Mouse (Mus musculus) left cerebral cortex, postnatal 36 days (tissue): ENCODE results near the gene Lpp. TPM values are rescaled to one million over a fixed set of nuclear protein-coding genes. Genes with fewer than 3 reads are reported as not detected.

ENCODE experiments used
- DNase-seq, 2 experiments: peaks; one replicate each; pipeline ENCODE4 v3.0.0; 2021 to 2022; ENCODE audit warnings: low spot score in 2 of 2, mixed read lengths in 1 of 2
- intact Hi-C: fragments of 180-260 bp; cut with DNase I; formaldehyde crosslinking; loops from one replicate; pipeline ENCODE4 v1.15.1; 2025
- total RNA-seq, 2 experiments: library from RNA; stranded (reverse); gene quantifications; 2 replicates each; pipeline ENCODE4 v1.2.3; 2021

Gene Lpp
- total RNA-seq, 2 experiments from 2014 or later: 4.4 to 7.8 TPM

DNA sequence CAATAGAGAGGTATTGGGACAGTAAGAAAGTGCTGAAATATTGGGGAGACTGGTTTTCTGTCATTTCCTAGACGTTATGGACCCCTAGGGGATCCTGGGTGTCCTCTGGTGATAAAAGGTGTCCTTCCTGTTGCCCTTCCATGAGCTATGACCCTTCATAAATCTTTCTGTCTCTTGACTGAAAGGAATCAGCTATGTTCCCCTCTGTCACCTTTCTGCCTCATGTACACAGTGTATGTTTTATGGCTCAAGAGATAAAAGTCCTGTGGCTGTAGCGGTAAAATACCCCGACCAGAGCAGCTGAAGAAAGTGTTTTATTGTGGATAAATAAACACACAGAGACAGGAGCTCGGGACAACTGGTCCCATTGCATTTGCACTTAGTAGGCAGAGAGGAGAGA is 5.2 kb downstream of the Lpp start:
- no peak for DNase-seq
- intact Hi-C loops: no loop called here

DNA sequence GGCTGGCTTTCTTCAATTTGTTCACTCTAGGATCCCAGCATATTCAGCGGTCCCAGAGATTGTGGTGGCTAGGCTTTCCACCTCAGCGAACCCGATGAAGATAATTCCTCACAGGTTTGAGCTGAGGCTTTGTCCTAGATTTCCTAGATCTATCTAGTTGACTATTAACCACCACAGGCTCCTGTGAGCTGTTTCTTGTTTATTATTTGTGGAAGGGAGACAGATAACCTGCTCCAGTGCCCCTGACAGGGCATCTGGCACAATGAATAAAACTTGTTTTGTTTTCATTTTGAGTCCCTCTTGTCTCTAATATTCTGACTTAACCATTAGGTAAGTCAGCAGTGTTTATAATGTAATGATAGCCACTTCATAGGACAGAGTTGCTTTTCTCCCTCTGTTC is 5.6 kb downstream of the Lpp start:
- DNase-seq: no peak
- intact Hi-C loops: no loop called here

DNA sequence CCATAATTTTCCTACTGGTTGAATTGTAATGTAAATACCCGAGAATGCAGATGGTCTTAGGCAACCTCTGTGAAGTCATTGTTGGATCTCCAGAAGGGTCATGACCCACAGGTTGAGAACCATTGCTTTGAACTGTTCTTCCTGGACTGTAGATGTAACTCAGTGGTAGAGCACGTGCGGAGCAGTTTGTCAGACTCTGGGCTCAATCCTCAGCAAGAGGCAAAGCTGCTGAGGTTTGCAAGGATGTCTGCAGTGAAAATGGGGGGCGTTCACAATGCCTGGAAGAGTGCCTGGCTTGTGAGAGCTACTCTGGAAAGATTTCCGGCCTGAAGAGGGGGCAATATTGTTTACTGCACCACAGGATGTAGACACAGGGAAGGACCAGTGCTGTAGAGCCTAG is 6.2 kb downstream of the Lpp start:
- intact Hi-C loops: no loop called here
- no peak for DNase-seq

DNA sequence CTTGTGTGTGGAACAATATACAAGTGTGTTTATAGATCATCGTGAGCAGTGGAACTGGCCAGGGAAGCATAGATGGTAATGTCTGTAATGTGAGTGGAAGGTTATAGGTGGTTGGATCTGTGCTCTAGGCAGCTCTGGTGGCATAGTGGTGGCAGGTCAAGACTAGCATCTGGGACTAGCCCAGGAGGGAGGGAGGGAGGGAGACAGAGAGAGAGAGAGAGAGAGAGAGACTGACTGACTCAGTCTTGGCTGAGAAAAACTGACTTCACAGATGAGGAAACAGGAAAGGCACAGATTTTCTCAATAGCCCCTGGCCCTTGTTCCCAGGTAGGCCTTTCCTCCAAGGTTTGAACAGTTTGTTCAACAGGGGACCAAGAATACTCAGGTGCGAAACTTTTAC is 7.5 kb downstream of the Lpp start:
- no peak for DNase-seq
- intact Hi-C loops: no loop called here

DNA sequence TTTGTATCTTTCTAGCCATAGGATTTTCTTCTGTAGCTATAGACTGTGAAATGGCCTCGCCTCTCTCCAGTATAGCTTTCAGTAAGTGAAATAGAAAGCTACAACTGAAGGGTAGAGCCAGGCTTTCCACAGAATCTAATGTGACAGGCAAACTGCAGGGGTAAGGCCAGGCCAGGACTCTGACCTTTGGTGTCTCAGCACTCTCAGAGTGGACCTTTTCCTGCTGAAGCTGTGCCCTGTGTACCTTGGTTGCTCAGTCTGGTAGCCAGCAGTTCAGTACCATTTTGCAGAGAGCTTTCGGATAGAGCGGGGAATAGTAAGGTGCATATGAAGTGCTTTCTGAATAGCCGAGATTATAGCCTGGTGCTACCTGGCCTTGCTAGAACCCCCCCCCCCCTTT is 9.5 kb downstream of the Lpp start:
- no peak for DNase-seq
- intact Hi-C loops: no loop called here

DNA sequence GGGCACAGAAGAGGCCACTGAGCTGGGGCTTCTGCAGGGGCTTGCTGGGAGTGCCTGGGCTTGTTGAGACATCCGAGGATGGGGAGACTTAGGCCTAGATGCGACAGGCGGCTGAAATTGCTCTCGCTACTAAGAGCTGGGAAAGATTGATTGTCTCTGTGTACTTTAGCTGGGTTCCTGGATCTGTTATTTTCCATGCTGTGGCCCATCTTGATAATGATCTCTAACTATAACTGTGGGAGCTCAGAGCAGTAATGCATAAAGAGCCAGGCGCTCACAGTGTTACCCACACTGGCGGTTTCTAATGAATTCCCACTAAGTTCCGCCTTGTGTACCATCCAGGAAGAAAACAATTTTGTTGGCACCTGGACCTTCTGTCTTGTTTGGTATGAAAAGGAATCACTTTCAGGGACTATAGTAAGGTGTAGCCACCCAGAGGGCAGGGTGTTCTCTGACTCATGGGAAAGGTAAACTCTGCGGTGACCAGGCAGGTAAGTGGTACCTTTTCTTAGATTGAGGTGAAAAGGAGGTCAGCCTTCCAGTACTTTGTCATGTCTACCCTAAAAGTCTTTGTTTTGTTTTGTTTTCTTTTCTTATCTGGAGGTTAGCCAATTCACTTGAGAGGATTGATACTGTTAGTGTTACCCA is 10.6 kb downstream of the Lpp start:
- intact Hi-C loops: no loop called here
- DNase-seq: no peak

DNA sequence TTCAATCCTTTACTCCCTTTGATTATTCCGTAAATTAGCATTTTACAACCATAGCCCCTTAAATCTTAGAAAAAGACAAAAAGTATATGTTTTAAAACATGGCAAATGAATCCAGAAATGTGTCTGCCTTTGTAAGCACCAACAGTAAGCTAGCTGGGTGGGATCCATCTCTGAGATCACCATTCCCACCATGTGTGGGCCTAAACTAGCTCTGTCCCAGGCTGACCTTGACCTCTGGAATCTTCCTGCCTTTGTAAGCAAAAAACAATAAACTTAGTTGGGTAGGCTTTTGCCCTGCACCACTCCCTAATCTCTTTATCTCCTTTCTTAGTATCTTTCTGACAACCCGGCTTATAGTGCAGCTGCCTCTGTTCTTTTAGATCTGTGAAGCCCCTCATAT is 13.2 kb downstream of the Lpp start:
- DNase-seq: no peak
- intact Hi-C loops: no loop called here

DNA sequence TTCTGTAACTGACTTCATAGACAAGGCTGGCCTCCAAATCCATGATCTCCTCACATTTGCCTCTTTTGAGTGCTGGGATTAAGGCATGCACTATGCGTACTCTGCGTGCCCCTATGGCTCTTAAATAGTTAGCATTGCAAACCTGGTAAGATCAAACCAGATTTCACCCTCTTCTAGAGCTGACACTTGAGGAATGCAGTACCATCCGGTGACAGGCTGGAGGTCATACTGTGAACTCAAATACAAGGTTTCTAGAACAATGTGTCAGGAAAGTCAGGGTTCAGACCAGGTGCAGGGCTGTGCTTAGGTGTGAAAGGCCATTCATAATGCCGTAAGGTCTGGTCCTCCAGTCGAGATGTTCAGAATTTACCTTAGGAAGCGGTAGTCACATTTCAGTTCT is 18.0 kb downstream of the Lpp start:
- DNase-seq: no peak
- intact Hi-C loops: no loop called here

DNA sequence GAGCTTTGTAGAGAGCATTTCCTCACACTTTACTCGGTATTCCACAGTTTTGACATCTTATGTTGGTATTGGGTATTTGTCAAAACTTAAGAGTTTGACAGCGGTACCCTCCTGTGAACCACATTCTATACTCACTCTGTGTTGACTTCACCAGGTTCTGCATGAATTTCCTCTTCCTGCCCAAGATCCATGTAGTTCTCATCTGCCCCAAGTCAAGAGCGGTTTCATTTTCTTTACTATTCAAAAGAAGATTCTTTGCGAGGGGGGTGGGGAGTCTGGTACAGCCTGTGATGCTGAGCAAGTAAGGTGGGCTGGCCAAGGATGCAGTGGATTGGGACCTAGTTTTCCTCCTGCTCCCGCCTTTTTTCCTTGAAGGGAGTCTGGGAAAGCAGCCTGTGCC is 18.9 kb downstream of the Lpp start:
- intact Hi-C loops: no loop called here
- DNase-seq: no peak

DNA sequence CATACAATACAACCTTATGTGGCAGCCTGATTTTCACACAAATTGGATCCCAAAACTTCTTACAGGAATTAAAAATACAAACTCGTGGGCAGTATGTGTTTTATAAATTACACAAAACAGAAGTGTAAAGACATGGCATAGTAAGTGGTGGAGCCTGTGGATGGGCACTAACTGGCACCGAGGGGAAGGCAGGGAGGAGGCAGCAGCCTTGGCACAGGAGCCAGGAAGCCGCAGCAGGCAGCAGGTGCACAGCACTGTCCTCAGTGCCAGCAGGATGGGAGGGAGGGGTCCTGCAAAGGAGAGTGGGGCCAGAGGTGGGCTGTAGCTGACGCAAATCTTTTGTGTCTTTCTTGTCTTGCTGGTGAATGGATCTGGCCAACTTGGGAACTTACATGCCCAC is 19.8 kb downstream of the Lpp start:
- intact Hi-C loops: no loop called here
- no peak for DNase-seq

DNA sequence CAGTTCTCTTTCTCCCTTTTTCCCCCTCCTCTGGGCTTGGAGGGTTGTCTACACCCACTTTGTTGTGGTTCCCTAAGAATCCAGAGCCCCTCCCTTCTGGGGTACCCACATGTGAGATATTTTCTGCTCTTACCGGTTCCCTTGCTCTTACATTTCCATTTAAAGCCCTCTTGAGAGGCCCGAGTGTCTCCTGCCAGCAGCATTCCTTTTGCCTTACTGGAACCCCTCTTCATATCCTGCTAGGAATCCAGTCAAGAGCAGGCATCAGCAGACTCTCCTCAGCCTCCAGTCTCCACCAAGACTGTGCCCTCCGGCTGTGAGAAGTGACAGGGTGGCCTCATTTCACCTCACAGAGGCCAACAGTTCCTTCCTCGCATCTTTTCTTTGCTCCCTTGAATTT is 24.7 kb downstream of the Lpp start:
- intact Hi-C loops: no loop called here
- no peak for DNase-seq

DNA sequence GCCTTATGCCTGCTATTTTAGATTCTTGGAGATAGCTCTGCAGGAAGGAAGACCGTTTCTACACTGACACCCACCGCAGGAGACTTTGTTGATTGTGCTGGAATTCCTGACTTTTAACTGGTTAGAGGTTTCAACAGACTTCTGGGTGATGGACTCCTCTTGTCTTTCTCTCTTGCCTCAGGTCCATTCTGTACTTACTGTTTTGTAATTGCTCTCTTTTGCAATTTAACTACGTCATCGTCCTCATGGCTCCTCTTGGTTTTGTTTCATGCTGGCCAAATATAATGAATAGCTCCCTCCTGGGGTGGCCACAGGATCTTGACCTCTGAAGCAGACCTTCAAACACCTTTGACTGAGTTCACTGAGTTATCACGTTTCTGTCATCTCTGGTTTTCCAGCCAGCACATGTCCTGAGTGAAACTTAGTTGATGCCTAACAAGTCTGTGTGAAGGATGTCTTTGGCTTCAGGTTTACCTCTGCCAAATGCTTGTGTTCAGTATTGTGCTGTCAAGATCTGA is 27.4 kb downstream of the Lpp start:
- no peak for DNase-seq
- intact Hi-C loops: no loop called here

DNA sequence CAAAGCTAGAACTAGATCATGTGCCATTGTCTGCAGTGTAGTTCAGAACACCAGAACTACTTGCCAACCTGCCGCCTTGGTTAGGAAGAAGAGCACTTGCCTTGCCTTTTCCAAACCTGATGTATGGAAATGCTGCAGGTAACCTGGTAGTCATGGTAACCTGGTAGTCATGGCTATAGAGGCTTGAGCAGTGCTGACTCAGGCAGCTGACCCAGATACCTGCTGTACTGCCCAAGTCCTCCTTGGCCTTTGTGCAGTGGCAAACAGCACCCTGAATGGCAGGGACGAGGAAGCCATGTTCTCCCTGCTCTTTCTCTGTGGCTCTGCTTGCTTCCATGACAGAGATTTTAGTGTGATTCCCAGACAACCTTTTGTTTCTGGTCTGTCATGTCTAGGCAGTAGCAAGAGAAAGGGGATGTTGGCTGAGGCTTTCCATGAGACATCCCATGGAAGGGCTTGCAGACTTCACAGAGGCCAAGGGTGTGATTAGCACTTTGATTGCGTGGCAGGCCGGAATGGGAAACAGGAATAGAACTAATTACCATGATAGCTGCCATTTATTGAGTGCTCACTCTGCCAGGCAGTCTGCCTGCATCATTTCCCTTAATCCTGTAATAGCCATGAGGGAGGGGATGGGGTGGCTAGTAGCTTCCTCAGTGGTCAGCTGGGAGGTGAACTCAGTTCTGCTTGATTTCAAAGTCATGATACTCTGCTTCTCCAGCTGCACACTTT is 28.5 kb downstream of the Lpp start:
- intact Hi-C loops: no loop called here
- DNase-seq: no peak

DNA sequence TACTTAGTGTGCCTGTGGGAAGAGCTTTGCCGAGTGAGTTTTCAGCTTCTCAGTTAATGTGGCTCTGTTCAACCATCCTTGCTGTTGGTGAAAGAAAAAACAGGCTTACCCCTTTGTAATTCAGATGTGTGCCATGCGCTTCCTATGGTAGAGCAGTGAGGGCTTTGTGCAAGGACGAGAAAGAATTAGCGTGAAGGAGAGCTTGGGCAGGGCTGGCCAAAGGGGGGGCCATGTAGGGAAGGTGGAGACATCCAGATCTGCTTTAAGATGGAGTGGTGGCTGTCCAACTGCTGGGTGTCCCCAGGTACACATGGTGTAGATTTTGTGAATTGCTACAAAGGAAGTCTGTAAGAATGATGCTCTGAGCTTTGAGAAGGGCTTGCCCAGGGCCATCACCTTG is 29.9 kb downstream of the Lpp start:
- DNase-seq: no peak
- intact Hi-C loops: no loop called here

DNA sequence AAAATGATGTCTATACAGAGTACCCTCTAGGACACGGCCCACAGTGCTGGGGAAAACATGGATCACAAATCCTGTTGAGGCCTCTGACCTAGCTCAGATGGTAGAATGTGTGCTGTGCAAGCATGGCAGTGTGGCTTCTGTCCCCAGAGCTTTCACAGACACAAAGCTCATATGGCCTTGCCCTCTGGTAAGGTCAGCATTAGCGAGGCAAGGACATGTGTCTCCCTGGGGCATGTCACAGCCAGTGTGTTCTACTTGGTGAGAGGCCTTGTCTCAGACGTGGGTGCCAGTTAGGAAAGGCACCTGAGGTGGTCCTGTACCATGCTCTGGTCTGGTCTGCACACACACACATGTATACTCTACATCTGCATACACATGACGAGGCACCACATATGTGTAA is 30.4 kb downstream of the Lpp start:
- no peak for DNase-seq
- intact Hi-C loops: no loop called here

DNA sequence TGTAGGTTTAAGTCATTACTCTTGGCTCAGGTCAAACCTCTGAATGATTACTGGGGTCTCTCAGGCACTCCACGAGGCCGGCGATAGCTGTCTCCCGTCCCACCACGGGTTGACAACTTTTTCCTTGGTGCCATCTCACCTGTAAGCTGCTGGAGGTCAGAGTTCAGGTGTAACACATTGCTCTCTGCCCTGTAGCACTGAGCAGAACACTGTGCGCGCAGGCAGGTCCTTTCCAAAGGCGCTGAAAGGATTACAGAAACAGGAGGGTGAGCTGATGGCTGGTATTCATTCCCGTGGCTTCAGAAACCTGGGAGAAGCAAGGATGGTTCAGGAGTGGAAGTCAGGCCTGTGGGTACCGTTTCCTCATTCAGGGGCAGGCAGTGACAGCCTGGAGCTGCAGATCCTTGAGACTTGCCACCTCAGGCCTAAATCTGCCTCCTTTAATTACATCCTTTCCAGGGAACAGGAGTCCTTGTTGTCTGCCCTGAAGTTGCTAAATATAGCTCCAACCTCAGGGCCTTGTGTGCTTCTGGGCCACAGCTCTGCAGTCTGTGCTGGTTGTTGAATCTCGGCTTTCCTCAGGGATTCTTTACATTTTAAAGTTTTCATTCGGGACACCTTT is 31.2 kb downstream of the Lpp start:
- intact Hi-C loops: no loop called here
- no peak for DNase-seq

DNA sequence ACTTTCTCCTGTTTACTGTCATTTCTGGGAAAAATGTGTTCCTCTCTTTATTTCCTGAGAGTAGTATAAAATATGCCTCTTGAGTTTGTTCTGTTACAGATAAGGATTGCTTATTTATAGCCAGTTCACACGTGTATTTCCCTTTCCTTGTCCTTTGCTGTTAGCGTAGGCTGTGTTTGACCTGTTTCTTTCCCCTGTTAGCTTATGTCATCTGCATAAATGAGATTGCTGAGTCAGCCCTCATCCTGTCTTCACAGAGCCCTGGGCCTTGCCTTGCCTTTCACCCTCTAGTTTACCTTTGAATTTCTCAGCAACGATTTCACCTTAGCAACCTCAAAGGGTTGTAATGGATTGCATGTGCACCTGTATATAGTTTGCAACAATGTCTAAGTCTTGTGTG is 32.5 kb downstream of the Lpp start:
- DNase-seq: no peak
- intact Hi-C loops: no loop called here

DNA sequence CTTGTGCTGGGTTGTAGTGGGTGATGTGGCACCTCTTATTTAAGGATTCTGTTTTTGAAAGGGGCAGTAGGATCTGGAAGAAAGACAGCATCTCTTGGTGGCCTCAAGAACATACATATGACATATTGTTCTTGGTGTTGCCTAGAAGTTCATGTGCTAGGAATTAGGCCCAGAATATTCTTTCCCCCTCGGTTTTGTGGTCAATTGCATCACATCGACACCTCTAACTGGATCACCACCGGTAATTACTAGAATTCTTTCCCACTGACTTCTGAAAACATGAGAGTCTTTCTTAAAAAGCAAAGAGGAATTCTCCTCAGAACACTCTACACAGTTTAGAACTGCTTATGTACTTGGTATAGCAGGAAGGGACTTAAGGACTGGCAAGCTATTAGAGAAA is 34.3 kb downstream of the Lpp start:
- intact Hi-C loops: no loop called here
- DNase-seq: no peak

DNA sequence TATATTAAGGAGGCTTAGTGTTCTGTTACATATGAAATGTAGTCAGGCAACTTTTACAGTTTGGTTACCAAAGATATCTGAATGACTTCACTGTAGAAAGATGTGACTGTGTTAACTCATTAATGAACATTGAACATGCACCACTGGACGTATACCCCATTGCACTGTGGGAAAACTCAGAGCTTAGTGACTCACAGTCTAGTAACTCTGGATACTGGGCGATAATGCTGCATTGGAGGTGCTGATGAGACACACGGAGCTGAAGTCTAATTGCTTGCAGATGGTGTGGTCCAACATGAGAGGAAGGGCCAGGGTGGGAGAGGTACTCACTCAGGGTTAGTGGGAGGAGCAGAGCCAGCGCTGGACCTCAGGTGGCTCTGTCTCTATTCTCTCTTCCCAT is 34.7 kb downstream of the Lpp start:
- DNase-seq: no peak
- intact Hi-C loops: no loop called here

DNA sequence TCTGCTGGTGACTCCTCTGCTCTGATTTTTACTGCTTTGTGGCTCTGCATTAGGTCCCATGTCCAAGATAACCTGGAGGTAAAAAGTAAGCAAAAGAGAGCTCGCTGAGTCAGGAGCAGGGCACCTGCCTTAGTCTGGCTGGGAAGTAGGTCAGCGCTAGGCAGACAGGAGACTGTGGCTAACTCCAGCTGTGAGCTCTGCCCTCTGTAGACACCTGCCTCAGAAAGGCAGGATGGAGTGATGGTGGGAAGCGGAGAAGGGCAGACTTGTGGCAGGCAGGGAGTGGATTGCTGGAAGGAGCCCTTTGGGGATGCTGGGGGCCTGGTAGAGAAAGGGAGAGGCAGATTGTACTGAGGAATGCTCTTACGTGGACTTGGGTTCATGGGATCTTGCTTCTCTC is 35.4 kb downstream of the Lpp start:
- DNase-seq: no peak
- intact Hi-C loops: no loop called here

DNA sequence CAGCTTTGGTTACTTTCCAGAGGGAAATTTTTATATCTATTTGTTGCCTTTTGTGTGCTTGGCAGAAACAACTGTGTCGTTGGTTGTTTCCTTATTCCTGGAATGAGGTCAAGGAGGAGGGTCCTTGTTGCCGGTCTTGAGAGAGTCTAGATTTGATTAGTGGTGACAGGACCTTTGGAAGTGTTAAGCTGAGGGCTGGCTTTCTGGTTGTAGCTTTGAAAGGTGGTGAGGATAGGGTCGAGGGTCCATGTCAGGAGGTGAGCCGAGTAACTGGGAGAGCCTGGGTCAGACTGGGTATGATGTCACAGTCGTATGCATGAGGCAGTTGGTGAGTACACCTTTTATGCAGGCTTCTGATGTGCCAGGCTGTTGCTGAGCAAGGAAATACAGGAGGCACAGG is 36.4 kb downstream of the Lpp start:
- DNase-seq: no peak
- intact Hi-C loops: no loop called here
